Comparison of ENCODE assay signal across 17 mouse cellular contexts in genomic region chr10:84980291-84980690, GRCm38 (mm10).
"Had no signal": no experiment of that assay in that cellular context is flagged by ENCODE, and none has a peak within 500 bp of the region (broad histone marks: within the 10 kb centered on the region; RNA-seq: fewer than 3 reads in every experiment).

No protein-coding gene starts in this region.

- H3K4me3 ChIP-seq: neural tube, embryonic 12.5 days; neural tube, embryonic 13.5 days; neural tube, embryonic 15.5 days; stomach, embryonic 15.5 days had no signal

- H3K4me1 ChIP-seq: stomach, embryonic 15.5 days had no signal

- H3K9me3 ChIP-seq: neural tube, embryonic 12.5 days; neural tube, embryonic 13.5 days; neural tube, embryonic 15.5 days; stomach, embryonic 15.5 days had no signal

- H3K4me2 ChIP-seq: neural tube, embryonic 12.5 days; neural tube, embryonic 13.5 days; neural tube, embryonic 15.5 days; stomach, embryonic 15.5 days had no signal

- H3K27ac ChIP-seq: neural tube, embryonic 12.5 days; neural tube, embryonic 13.5 days; neural tube, embryonic 15.5 days; stomach, embryonic 15.5 days; stomach, postnatal 0 days had no signal

- H3K27me3 ChIP-seq: neural tube, embryonic 12.5 days; neural tube, embryonic 13.5 days; neural tube, embryonic 15.5 days; stomach, embryonic 15.5 days had no signal

- H3K9ac ChIP-seq: neural tube, embryonic 12.5 days; neural tube, embryonic 13.5 days; neural tube, embryonic 15.5 days; stomach, embryonic 15.5 days had no signal

- DNase-seq: retina, postnatal 1 day; right cerebral cortex, adult 18-20 months; right cerebral cortex, postnatal 14 days; right cerebral cortex, postnatal 25 days; right cerebral cortex, postnatal 4 days; spleen, adult 18-20 months; thymus, adult 18-20 months; thymus, adult 2 months; thymus, postnatal 14 days; thymus, postnatal 25 days; thymus, postnatal 36 days; thymus, postnatal 4 days had no signal
